Mouse (Mus musculus): ENCODE measurements around the gene Nsmce1.
"Not testable (repeated sequence)": the region's sequence is repeated elsewhere in the genome, so short reads cannot be mapped to it uniquely, and the experiment has no call there.

Gene Nsmce1

DNA sequence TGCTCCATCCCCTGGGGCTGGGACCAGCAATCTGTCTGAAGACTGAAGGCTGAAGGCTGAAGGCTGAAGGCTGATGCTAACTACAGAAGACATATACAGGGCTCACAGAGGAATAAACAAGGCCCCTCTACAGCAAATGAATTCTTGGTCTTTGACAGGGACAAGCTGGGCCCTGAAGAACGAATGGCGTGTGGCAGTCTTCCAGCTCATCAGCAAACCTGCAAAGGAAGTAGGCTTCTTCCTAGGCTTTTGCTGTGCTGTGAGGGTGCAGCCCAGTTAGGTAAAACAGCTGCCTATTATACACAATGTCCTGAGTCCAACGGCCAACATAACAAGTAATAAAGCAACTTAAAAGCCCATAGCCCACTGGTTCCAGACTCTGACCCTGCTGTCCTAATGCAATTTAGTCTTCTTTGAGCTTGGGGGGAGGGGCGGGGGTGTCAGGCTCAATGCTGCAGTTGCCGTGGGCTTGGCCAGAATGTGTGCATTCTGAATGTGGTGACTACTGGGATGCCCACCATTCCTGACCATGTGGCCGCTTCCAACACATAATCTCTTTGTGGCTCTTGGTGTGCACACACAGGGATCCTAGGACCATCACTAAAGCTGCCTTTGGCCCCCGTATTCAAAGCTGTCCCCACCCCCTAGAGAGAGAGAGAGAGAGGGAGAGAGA lies 61.1 kb downstream of the Nsmce1 start:
- no peak for DNase-seq

GRCm38 (mm10) chr7:125428816-125429500 lies 62.4 kb downstream of the Nsmce1 start:
- DNase-seq = not testable (repeated sequence)

DNA sequence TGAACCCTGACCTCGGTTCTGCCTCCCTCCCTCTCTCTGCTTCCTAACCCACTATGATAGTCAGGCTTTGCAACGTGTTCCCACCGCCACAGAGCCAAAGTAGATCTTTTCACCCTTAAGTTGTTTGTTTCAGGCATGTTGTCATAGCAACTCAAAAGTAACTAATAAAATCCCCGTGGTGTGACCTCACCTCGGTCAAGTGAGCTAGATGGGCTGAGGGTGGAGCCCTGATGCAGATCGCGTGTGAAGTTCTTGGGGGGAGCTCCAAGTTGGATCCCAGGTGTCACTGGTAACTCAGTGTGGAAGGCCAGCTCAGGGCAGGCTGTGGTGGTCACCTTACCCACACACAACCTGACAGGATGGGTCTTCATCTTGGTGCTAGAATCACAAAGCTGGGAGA lies 63.0 kb downstream of the Nsmce1 start:
- DNase-seq = no peak

DNA sequence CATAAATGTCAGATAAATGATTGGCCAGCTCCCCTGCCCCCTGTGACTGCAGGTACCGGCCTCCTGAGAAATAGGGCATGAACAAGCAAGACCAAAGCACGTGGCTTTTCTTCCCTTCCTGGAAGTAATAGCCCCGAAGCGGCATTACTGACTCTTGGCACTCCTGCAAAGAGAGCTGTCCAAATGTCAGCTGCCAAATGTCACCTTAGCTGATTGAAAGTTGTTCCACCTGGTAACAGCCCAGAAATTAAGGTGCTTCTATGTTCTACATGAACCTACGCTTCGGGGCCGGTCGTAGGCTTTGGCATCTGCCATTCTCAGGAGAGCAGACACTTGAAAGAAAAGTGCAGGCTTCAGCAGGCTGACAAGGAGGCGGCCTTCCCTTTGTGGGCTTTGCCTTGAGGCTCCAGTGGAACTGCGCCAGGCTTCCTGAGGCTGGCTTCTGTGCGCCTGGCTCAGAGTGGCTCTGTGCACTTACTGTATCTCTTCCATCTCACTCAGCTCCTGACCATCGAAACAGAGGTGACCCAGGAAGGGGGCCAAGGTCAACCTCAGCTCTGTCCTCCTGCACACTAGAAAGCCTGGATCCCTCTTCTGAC lies 63.8 kb downstream of the Nsmce1 start:
- no peak for DNase-seq

DNA sequence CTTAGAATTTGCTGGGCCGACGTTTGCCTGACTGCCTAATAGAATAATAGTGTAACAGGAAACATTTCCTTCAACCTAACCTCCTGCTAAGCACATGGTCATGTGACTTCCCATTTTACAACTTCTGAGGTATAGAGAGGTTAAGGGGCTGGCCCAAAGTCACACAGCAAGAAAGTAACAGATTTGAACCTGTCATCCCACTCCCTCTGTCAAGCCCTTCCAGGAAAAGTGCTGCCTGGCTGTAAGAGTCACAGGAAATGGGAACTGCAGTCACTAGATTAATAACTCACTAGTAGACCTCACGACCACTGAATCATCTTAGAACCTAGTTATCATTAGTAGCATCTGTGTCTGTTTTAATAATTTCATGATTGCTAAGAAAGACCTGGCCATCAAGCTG lies 68.3 kb downstream of the Nsmce1 start:
- no peak for DNase-seq

DNA sequence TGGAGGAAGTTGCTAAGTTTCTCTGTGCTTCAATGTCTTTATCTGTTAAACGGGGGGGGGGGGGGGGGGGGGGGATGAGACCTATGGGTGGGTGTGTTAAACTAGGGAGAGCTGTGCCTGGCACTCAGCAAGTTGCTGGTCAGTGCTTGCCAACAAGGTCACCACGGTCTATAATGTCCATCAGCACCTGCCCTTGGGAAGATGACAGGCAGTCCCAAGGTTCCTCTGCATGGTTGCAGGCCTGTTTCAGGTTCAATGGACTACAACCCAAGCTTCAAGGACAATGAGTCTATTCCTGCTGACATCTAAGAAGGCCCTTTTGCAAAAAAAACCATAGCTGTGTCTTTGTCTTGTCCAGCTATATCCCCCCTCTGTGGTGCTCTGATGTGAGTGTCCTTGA lies 69.5 kb downstream of the Nsmce1 start:
- DNase-seq = no peak

DNA sequence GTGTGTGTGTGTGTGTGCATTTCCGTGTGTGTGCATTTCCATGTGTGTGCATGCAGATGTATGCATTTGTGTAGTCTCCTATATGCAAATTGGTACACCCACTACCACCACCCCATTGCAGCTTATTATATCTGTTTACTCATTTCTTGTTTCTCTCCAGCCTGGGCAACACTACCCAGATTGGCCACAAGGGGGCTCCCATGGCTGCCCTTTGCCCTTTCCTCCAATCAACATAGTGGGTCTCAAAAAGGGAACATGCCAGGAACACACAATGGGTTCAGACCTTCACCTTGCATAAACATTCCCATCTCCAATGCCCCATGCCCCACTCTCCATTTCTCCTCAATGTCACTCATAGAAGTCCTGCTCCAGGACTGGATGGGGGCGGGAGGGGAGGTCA lies 71.2 kb downstream of the Nsmce1 start:
- peak; percentile 12 for DNase-seq

DNA sequence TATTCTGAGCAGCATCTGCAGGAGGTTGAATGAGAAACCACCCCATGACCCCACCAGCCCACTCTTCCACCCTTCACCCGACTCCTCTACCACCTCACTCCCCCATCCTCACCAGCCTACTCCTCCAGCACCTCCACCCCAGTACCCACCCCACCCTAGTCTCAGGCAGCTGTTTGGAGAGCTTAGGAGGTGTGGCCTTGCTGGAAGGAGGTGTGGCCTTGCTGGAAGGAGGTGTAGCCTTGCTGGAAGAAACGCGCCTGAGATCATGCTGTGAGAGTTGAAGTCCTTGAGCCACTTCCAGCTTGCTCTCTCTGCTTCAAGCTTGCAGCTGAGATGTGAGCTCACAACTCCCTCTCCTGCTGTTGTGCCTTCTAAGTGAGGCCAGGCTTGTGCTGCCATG lies 73.0 kb downstream of the Nsmce1 start:
- no peak for DNase-seq
